Mouse (Mus musculus) T-helper 2 cell (primary cell): ENCODE data around the gene Cers6.

Experiments
- in situ Hi-C: fragments of 300-600 bp; cut with MboI, MseI; formaldehyde crosslinking; loops from one replicate; pipeline ENCODE4 v1.15.1; 2025; ENCODE audit warnings: high pct_unique_total_duplicates

Cers6 gene

DNA sequence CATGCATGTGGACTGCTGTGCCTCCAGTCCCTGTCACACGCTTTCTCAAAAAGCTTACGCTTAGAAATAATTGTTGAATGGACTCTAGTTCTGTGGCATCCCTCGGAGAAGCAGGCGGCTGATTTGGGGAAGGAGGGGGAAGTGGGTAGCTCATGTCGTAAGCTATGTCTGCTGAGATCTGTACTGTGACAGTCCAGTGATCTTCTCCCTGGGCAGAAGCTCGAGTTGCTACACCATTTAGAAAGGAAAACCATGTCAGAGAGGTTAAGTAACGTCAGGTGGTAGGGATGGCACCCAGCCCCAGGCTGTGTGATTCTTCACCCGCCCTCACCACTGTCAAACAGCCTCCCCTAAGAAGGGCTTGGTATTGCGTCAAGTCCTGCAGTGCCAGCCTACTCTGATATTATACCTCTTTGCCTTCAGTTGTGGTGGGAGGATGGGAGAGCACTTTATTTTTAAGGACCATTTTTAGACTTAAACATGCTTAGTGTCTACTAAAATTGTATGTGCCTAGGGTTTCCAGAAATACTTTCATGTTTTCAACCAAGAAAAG is 154.0 kb downstream of the Cers6 start:
- in situ Hi-C loops = no loop called here

- in situ Hi-C loops = no loop called here
Observed at GRCm38 (mm10) chr2:69015822-69016221, 154.6 kb downstream of the Cers6 start.

GRCm38 (mm10) chr2:69019026-69019565 is 157.9 kb downstream of the Cers6 start:
- in situ Hi-C loops = no loop called here

DNA sequence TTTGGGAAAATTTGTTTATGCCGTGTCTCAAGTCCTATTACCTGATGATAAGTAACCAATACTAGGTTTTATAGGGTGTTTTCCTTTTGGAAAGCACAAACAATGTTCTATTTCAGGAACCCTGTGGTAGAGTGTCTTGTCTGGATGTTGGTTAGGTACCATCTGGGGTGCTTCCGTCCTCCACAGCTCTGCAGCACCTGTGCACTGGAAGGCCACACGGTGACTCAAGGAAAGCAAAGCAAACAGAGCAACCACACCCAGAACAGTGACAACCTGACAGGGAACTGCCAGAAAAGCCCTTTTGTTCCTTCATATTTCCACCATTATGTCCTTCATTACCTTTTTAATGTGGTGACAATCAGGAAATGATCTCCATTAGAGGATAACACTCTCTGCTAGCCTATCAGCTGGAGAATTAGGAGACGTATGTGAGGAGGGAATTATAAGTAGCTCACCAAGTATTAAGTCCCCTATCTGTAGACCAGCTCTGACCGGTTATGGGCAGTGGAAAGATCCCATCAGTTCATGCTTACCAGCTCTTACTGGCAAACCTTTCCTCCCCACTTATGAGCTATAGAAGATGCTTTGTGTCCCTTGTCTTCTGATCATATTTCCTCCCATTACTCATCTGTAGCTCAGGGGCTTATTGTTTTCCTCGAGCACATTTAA is 158.7 kb downstream of the Cers6 start:
- in situ Hi-C loops = no loop called here

DNA sequence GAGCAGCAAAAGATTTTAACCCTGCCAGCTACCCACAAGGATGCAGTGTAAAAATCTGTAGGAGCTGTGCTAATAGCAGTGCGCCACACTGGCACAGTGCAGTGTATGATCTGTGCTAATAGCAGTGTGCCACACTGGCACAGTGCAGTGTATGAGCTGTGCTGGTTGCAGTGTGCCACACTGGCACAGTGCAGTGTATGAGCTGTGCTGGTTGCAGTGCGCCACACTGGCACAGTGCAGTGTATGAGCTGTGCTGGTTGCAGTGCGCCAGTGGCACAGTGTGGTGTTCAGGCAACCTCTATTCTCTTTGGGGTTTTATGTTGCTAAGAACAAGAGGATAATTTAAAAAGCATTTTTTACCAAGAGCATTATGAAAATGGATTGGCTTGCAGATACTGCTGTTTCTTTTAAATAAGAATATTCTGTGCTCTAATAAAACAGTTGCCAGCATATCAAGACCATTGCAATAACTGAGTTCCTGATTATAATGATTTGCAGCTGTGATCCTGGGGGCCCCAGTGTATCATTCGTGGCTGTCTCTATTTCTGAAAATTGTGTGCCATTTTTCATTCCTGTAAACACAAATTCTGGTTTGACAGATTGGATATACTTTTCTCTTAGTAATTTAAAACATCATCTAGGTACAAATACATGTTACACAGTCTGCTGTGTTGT is 159.5 kb downstream of the Cers6 start:
- in situ Hi-C loops = no loop called here

DNA sequence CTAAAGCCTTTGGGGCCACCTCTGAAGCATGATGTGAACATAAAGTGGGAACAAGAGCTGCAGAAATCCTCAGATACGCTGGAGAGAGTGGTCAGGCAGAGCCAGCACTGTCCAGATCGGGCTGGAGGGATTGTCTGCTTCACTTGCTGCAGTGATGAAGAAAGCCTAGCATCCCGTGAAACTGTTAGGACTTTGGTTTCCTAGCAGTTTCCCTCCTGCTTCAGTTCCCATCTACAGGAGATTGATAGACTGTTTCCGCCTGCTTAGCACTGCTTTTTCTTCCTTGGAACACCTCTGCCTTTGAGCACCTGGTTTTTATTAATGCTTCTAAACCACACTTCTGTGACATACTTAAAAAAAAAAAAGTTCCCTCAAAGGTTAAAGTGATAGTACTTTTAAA is 160.3 kb downstream of the Cers6 start:
- in situ Hi-C loops = no loop called here

DNA sequence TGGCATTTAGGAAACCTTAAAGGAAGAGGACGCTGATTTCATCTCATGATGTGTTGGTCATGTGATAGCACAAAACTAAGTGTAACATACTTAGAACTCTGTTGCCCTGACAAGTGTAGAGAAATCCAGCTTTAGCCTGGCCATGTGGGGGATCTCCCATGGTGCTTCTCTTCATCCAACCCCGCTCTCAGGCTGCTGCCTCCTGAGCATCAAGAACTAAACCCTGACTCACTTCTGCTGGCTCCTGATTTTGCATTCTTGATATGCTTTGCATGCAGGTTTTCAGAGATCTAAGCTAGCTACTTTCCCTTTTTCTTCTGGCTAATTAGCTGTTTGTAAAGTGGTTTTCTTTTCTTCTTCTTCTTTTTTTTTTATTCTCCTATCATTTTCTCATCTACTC is 163.6 kb downstream of the Cers6 start:
- in situ Hi-C loops = no loop called here

GRCm38 (mm10) chr2:69032562-69032961 is 171.3 kb downstream of the Cers6 start:
- in situ Hi-C loops = no loop called here

GRCm38 (mm10) chr2:69035457-69035856 is 174.2 kb downstream of the Cers6 start:
- in situ Hi-C loops = no loop called here

GRCm38 (mm10) chr2:69037362-69037761 is 176.1 kb downstream of the Cers6 start:
- in situ Hi-C loops = no loop called here

DNA sequence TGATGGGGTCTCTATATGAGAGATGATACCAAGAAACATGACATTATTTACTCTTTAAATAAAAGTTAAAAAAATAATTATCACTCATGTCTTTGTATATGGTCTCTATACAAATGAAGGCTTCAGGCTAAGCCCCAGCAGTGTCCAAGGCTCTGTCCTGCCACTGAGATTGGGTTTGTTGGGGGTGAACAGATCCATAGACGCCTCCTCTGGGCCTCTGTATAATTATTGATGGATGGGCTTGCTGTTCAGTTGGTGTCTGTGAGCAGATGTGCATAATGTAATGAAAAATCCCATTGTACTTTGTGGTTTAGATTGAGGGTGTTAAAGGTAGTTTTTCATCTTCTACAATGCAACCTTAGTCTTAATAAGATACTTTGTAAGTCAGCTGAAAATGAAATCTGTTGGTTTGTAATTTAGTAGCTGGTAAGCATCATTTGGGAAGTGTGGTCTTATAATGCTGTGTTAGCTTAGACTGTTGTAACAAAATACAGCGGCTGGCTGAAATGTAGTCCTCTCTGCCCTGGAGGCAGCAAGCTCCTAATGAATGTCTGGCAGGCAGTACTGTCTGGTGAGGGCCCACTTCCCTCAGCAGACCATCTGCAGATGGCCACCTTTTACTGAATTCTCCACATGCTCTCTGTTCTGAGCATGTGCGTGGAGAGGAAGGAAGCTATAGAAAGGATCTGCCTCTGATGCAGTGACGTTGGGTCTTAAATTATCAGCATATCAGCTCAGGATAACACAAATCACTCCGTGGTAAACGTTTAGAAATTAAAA is 181.3 kb downstream of the Cers6 start:
- in situ Hi-C loops = no loop called here

DNA sequence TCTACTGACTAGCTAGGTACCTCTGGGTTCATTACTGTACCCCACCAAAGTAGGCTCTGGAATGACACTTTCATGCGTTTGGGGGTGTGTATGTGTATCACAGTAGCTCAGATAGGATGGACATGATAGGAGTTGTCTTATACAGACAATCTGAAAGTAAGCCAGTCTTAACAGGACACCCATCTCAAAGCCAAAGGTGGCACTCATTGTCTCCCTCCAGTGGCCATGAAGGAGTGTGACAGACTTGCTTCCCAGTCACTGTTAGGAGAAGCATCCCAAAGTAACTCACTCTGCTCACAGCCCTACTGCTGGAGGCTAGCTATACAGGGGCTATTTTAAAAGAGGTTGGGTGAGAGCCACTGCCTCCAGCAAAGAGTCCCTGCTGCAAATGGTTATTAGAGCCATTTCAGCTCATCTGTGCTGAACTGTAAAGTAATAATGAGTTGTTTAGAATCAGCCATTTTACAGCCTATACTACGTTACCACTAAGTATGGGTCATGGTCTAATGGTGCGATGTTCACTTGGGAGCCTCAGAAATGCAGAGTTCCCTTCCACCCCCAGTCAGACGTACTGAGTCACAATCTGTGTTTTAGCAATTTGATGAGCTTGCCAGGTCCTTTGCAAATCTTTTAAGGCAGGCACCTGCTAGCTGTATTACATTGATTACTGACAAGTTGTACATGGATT is 182.3 kb downstream of the Cers6 start:
- in situ Hi-C loops = no loop called here

DNA sequence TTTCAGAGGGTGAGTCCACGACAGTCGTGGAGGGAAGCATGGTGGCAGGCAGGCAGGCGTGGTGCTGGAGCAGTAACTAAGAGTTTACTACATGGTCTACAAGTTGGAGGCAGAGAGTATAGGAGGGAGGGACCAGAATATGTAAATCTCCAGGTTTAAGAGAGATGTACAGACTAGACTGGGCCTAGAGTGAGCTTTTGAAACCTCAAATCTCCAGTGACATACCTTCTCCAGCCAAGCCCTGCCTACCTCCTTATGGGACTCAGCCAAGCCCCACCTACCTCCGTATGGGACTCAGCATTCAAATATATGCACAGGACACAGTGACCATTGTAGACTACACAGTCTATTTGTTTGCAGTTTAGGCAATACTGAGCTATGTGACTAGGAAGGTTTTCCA is 184.7 kb downstream of the Cers6 start:
- in situ Hi-C loops = loop anchor here (5.0 kb wide), 1 partner anchor 259 kb away; no protein-coding TSS in a partner anchor

- in situ Hi-C loops = loop anchor here (5.0 kb wide), 1 partner anchor 260 kb away; no protein-coding TSS in a partner anchor
Observed at GRCm38 (mm10) chr2:69047297-69047696, 186.1 kb downstream of the Cers6 start.

DNA sequence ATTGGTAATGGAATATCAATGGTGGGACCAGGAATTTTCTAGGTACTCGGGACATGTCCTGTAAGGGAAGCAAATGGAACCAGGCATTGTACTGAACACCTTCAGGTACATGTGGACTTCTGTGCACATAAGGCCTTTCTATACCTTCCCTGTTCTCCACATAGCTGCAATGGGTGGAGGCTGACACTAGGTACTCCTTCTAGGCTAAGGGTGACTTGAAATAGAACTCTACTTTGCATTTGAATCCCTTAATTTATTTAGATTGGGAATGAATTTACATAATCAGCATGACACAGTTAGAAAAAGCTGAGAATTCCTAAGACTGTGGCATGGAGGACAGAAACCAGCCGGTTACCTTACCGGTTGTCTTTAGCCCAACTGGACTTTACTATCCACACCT is 186.6 kb downstream of the Cers6 start:
- in situ Hi-C loops = loop anchor here (5.0 kb wide), 1 partner anchor 261 kb away; no protein-coding TSS in a partner anchor

DNA sequence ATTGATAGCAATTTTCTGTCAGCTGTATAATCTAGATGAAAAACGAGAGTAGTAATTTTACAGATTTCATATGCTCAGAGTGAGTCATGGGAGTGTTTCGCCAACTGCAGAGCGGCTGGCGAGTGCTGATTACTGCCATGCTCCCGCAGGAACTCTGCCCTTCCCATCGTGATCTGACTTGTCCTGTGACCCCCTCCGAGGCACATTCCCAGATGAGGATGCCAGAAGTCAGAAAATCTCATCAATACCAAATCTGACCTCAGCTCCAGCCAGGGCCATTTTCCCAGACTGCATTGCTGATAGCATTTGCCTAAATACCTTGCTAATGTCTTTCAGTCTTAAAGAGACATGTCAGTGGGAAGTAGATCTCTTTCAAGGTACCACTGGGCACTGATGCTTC is 187.9 kb downstream of the Cers6 start:
- in situ Hi-C loops = loop anchor here (5.0 kb wide), 1 partner anchor 262 kb away; no protein-coding TSS in a partner anchor

DNA sequence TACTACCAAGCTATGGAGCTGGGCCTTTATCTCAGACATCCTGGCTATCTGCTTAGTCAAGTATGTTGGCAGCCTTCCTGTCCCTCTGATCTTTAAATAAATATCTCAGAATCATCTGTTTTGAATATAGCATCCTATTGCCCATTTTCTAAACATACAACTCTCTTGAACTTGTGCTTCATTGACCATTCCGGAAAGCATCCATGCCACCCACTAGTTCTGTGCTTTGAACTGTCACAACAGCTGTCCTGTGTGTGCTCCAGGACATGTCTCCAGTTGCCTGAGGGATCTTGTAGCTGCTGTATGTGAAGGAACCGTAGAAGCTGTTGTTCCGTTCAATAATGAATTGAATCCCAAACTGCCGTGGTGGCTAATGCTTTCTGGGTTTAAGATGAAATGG is 188.9 kb downstream of the Cers6 start:
- in situ Hi-C loops = no loop called here

DNA sequence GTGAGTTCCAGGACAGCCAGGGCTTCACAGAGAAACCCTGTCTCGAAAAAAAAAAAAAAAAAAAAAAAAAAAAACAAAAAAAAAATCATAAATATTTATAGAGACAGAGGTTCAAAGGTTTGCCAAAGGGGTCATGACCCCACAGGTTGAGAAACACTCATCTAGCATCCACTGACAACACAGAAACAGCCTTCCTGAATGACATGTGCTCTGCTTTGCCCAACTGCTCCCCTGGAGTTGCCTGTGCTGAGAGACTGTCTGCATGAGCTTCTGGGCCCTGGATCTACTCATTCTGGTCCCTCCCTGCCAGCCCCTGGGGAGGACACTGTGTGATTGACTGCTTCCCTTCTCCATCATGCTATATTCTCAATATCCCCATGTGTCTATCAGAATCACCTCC is 190.4 kb downstream of the Cers6 start:
- in situ Hi-C loops = no loop called here

DNA sequence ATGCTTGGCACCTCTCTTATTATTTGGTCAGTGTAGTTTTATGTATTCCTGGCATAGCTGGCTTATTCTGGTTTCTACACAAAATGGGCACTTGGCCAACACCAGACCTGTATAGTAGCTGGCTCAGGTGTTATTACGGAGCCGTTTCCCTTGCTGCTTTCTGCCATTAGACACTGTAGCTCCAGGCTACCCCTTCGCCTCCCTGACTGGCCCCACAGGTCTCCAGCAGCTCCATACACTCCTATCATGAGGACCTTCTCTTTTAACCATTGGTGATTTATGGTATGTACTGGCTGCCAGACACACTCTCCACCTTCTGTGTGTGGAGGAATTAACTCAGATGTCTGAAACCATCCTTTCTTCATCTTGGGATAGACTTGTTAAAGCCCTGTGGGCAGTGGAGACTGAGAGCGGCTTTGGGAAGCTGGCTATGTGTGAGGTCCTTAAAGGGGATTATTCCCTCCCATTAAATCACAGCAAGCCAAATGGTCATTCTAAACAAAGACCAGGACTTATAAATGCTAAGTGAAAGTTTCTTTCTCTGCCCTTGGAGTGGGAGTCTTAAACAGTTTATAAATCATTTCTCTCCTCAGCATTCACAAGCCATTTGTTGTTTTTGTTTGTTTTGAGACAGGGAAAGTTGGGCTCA is 192.1 kb downstream of the Cers6 start:
- in situ Hi-C loops = no loop called here

DNA sequence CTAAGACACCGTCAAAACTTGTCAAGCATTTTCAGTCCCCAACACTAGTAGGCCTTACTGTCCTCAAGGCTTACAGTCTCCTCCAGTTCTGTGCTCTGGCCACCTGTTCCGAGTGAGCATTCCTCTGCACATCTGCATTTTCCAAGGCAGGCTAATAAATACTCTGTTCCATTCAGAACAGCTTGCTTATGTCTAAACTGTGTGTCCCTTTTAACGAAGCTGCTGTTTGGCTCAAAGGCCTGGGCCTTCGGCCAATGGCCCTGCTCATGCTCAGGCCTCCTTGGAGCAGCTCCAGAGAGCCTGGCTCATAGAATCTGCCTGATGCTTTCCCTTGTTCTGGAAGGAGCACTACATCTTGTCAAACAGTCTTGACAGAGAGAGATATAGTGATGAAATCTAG is 193.0 kb downstream of the Cers6 start:
- in situ Hi-C loops = no loop called here

GRCm38 (mm10) chr2:69055174-69055573 is 193.9 kb downstream of the Cers6 start:
- in situ Hi-C loops = no loop called here
